Mouse (Mus musculus) erythroblast, embryonic 14.5 days (primary cell): ENCODE data around the gene Adap2.

Experiments used
- GATA1 ChIP-seq: IDR thresholded peaks from 2 replicates; pipeline ENCODE4 v1.6.1; 2012; ENCODE audit warnings: low read length, inconsistent platforms, mixed read lengths
- TAL1 ChIP-seq: IDR thresholded peaks from 3 replicates; pipeline ENCODE4 v1.6.1; 2012; ENCODE audit warnings: low read length, inconsistent platforms, mixed read lengths

DNA sequence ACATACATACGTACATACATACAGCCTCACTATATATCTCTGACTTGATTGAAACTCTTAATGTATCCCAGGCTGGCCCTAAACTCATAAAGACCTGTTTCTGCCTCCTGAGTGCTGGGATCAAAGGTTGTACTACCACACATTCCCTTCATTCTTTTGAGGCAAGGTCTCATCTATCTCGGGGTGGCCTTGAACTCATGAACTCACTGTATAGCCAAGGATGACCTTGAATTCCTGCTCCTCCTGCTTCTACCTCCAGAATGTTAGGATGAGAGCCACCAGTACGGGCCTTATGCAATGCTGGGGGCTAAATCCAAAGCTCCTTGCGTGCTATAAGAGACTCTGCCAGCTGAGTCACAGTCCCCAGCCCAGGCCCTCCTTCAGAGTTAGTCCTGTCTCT, 7.1 kb downstream of the Adap2 start:
- TF ChIP-seq GATA1: no peak
- TF ChIP-seq TAL1: no peak
